Mouse (Mus musculus): ENCODE measurements around the gene Ush2a.

GRCm38 (mm10) chr1:188762463-188762862 is 500.6 kb downstream of the Ush2a start:
- TF ChIP-seq POLR2A (IDR thresholded peaks at IDR 0.05; ENCODE audit: extremely low read depth, insufficient read depth, low read length) (no peak), CTCF (IDR thresholded peaks at IDR 0.05; ENCODE audit: extremely low read depth, insufficient read depth, low read length) (no peak)

Measured in cortical plate, adult 2 months (tissue).